Mouse (Mus musculus) c-Kit-positive CD71-negative TER-119-negative erythroid progenitor cells, embryonic 14.5 days (primary cell): ENCODE measurements around the gene Cldn1.

Experiments used
- DNase-seq: peaks from one replicate; pipeline ENCODE4 v3.0.0-alpha.2; 2013; ENCODE audit warnings: low read depth

The Cldn1 gene

GRCm38 (mm10) chr16:26371325-26372053 lies at the start of gene Cldn1:
Cldn1 (minus strand) TSS chr16:26371841.
- DNase-seq, result peak; percentile 46

GRCm38 (mm10) chr16:26418616-26419015 lies 47.0 kb upstream of the Cldn1 start:
- DNase-seq, result no peak

GRCm38 (mm10) chr16:26404070-26404469 lies 32.4 kb upstream of the Cldn1 start:
- no peak for DNase-seq

- no peak for DNase-seq
Observed at GRCm38 (mm10) chr16:26400971-26401370, 29.3 kb upstream of the Cldn1 start.

- no peak for DNase-seq
Observed at GRCm38 (mm10) chr16:26400549-26400948, 28.9 kb upstream of the Cldn1 start.

- no peak for DNase-seq
Observed at GRCm38 (mm10) chr16:26390936-26391335, 19.3 kb upstream of the Cldn1 start.

- DNase-seq, result no peak
Observed at GRCm38 (mm10) chr16:26386159-26386558, 14.5 kb upstream of the Cldn1 start.

GRCm38 (mm10) chr16:26384112-26384649 lies 12.5 kb upstream of the Cldn1 start:
- DNase-seq, result peak; percentile 1

GRCm38 (mm10) chr16:26377170-26377569 lies 5.5 kb upstream of the Cldn1 start:
- no peak for DNase-seq

- no peak for DNase-seq
Observed at GRCm38 (mm10) chr16:26370127-26370526, 1.5 kb downstream of the Cldn1 start.

- no peak for DNase-seq
Observed at GRCm38 (mm10) chr16:26369044-26369730, 2.5 kb downstream of the Cldn1 start.

GRCm38 (mm10) chr16:26368121-26368520 lies 3.5 kb downstream of the Cldn1 start:
- no peak for DNase-seq

- DNase-seq, result no peak
Observed at GRCm38 (mm10) chr16:26360694-26361093, 10.9 kb downstream of the Cldn1 start.

GRCm38 (mm10) chr16:26359619-26360018 lies 12.0 kb downstream of the Cldn1 start:
- no peak for DNase-seq

GRCm38 (mm10) chr16:26358898-26359297 lies 12.7 kb downstream of the Cldn1 start:
- DNase-seq, result no peak

GRCm38 (mm10) chr16:26357863-26358780 lies 13.5 kb downstream of the Cldn1 start:
- no peak for DNase-seq

GRCm38 (mm10) chr16:26355513-26355912 lies 16.1 kb downstream of the Cldn1 start:
- DNase-seq, result no peak

GRCm38 (mm10) chr16:26350786-26351185 lies 20.9 kb downstream of the Cldn1 start:
- DNase-seq, result no peak

GRCm38 (mm10) chr16:26348809-26349208 lies 22.8 kb downstream of the Cldn1 start:
- DNase-seq, result peak; percentile 17

GRCm38 (mm10) chr16:26316281-26316680 lies 55.4 kb downstream of the Cldn1 start:
- DNase-seq, result no peak

GRCm38 (mm10) chr16:26314815-26315214 lies 56.8 kb downstream of the Cldn1 start:
- no peak for DNase-seq

GRCm38 (mm10) chr16:26309402-26309801 lies 62.2 kb downstream of the Cldn1 start:
- DNase-seq, result no peak
